Mouse (Mus musculus): ENCODE measurements at regions not wholly inside any gene's neighbourhood (a gene's known extent, or its start where the extent isn't known, plus 50 kb on each side); places are given as distances from the start of the nearest gene placed in this dataset.

- DNase-seq (ENCODE audit: low spot score in 2 of 2), result no peak
Measured at GRCm38 (mm10) chr16:24062314-24062713, 73.7 kb upstream of the Bcl6 start.

- no peak for DNase-seq (ENCODE audit: low spot score in 2 of 2)
Measured at GRCm38 (mm10) chr16:24061496-24061895, 72.8 kb upstream of the Bcl6 start.

GRCm38 (mm10) chr16:24059090-24059600 lies 70.5 kb upstream of the Bcl6 start:
- no peak for DNase-seq (ENCODE audit: low spot score in 2 of 2)

GRCm38 (mm10) chr16:24056885-24057531 lies 68.4 kb upstream of the Bcl6 start:
- no peak for DNase-seq (ENCODE audit: low spot score in 2 of 2)

- no peak for DNase-seq (ENCODE audit: low spot score in 2 of 2)
Measured at GRCm38 (mm10) chr16:24056123-24056884, 67.7 kb upstream of the Bcl6 start.

GRCm38 (mm10) chr16:24054293-24054692 lies 65.6 kb upstream of the Bcl6 start:
- no peak for DNase-seq (ENCODE audit: low spot score in 2 of 2)

GRCm38 (mm10) chr16:24053403-24053802 lies 64.8 kb upstream of the Bcl6 start:
- peak; percentile 14 to 31 for DNase-seq (ENCODE audit: low spot score in 2 of 2)

- no peak for DNase-seq (ENCODE audit: low spot score in 2 of 2)
Measured at GRCm38 (mm10) chr16:24050856-24051640, 62.4 kb upstream of the Bcl6 start.

- no peak for DNase-seq (ENCODE audit: low spot score in 2 of 2)
Measured at GRCm38 (mm10) chr16:24043779-24044178, 55.1 kb upstream of the Bcl6 start.

- no peak for DNase-seq (ENCODE audit: low spot score in 2 of 2)
Measured at GRCm38 (mm10) chr16:24042977-24043376, 54.3 kb upstream of the Bcl6 start.

- DNase-seq (ENCODE audit: low spot score in 2 of 2), result no peak
Measured at GRCm38 (mm10) chr16:24042216-24042615, 53.6 kb upstream of the Bcl6 start.

- no peak for DNase-seq (ENCODE audit: low spot score in 2 of 2)
Measured at GRCm38 (mm10) chr16:24041403-24041802, 52.8 kb upstream of the Bcl6 start.

- no peak for DNase-seq (ENCODE audit: low spot score in 2 of 2)
Measured at GRCm38 (mm10) chr16:24039765-24040164, 51.1 kb upstream of the Bcl6 start.

Data from layer of hippocampus, postnatal 10 days (tissue).